23 mouse cellular contexts compared by ENCODE assay signal in genomic region chr8:28367361-28367760, GRCm38 (mm10).
DNase-seq lines count a peak whose midpoint lies in the region; ATAC-seq lines count a peak whose summit lies in the region.
"Had no signal": no experiment of that assay in that cellular context is flagged by ENCODE, and none has a peak within 500 bp of the region (broad histone marks: within the 10 kb centered on the region; RNA-seq: fewer than 3 reads in every experiment).

No protein-coding gene starts in this region.

- no peaks in the 10 kb centered on the region for H3K9me3 ChIP-seq in heart, embryonic 10.5 days
- H3K9me3 ChIP-seq in heart, embryonic 16.5 days (replicated peaks; ENCODE audit: control insufficient read depth, low read length) = no peaks in the 10 kb centered on the region
- H3K9me3 ChIP-seq: forebrain, embryonic 10.5 days; forebrain, embryonic 13.5 days; hindbrain, embryonic 10.5 days; hindbrain, embryonic 13.5 days; intestine, embryonic 15.5 days had no signal

- no peaks in the 10 kb centered on the region for H3K36me3 ChIP-seq in heart, embryonic 10.5 days
- H3K36me3 ChIP-seq in heart, embryonic 16.5 days (ENCODE audit: control insufficient read depth, insufficient read depth) = no peaks in the 10 kb centered on the region
- H3K36me3 ChIP-seq: forebrain, embryonic 10.5 days; hindbrain, embryonic 10.5 days; hindbrain, embryonic 13.5 days; intestine, embryonic 15.5 days had no signal

- no peak overlapping the region for H3K9ac ChIP-seq in heart, embryonic 16.5 days (ENCODE audit: low read length)
- H3K9ac ChIP-seq: forebrain, embryonic 13.5 days; hindbrain, embryonic 13.5 days; intestine, embryonic 15.5 days had no signal

- no peak overlapping the region for H3K4me3 ChIP-seq in heart, embryonic 10.5 days
- no peak overlapping the region for H3K4me3 ChIP-seq in heart, embryonic 16.5 days (ENCODE audit: low read length)
- H3K4me3 ChIP-seq: forebrain, embryonic 10.5 days; forebrain, embryonic 13.5 days; hindbrain, embryonic 10.5 days; hindbrain, embryonic 13.5 days; intestine, embryonic 15.5 days had no signal

- peak; percentile 65; the same call in 1 of the 2 replicates for ATAC-seq in heart, embryonic 16.5 days (replicated peaks; ENCODE audit: extremely low read depth, insufficient read depth, low FRiP score)
- no peak for ATAC-seq in cerebellum, adult (ENCODE audit: insufficient number of reproducible peaks, low FRiP score, low TSS enrichment)
- ATAC-seq: activated CD4-positive, CD25-positive, alpha-beta regulatory T cell, adult 4 months; forebrain, embryonic 13.5 days; hindbrain, embryonic 16.5 days; intestine, embryonic 15.5 days had no signal

- no peak overlapping the region for H3K4me2 ChIP-seq in heart, embryonic 16.5 days (ENCODE audit: low read depth, low read length)
- H3K4me2 ChIP-seq: forebrain, embryonic 13.5 days; hindbrain, embryonic 13.5 days; intestine, embryonic 15.5 days had no signal

- H3K27ac ChIP-seq in heart, embryonic 10.5 days = 0 out of 2 replicates have a peak overlapping the region, but pooled peaks have one; percentile 10
- H3K27ac ChIP-seq in heart, embryonic 16.5 days (ENCODE audit: low read length) = peak overlapping the region; percentile 55
- H3K27ac ChIP-seq: forebrain, embryonic 10.5 days; forebrain, embryonic 13.5 days; hindbrain, embryonic 10.5 days; hindbrain, embryonic 13.5 days; intestine, embryonic 15.5 days had no signal

- H3K27me3 ChIP-seq in heart, embryonic 10.5 days (ENCODE audit: insufficient read depth, poor library complexity, severe bottlenecking) = no peaks in the 10 kb centered on the region
- H3K27me3 ChIP-seq in heart, embryonic 16.5 days (ENCODE audit: control insufficient read depth, insufficient read depth, low read length) = no peaks in the 10 kb centered on the region
- H3K27me3 ChIP-seq: forebrain, embryonic 13.5 days; hindbrain, embryonic 13.5 days; intestine, embryonic 15.5 days had no signal

- WGBS in heart, embryonic 10.5 days = 26% methylated on average over 3 of the region's 3 CpGs
- 26% methylated on average over 3 of the region's 3 CpGs for WGBS in heart, embryonic 16.5 days

- DNase-seq in heart, adult 18-20 months = peak; percentile 10 to 13
- DNase-seq in heart, adult 8-10 months (ENCODE audit: low spot score) = no peak
- DNase-seq in heart, embryonic 10.5 days (ENCODE audit: low spot score) = no peak
- no peak for DNase-seq in heart, adult 11 months
- DNase-seq in heart, postnatal 4 days = peak; percentile 12
- no peak for DNase-seq in yolk sac, embryonic 10.5 days (ENCODE audit: low spot score)
- DNase-seq: adrenal gland, adult 8-10 months; adrenal gland, postnatal 25 days; cerebellum, adult 18-20 months; cerebellum, adult 9-10 months; cerebellum, postnatal 14 days; gastrocnemius, postnatal 14 days; kidney, adult 11 months; kidney, adult 8-10 months had no signal

- H3K4me1 ChIP-seq in heart, embryonic 10.5 days = peaks cover 4% of the 10 kb centered on the region; the same call in 1 of the 2 replicates
- H3K4me1 ChIP-seq in heart, embryonic 16.5 days (ENCODE audit: control insufficient read depth, insufficient read depth, low read length) = peaks cover 8% of the 10 kb centered on the region; the same call in 1 of the 2 replicates
- H3K4me1 ChIP-seq: forebrain, embryonic 10.5 days; forebrain, embryonic 13.5 days; hindbrain, embryonic 10.5 days; hindbrain, embryonic 13.5 days; intestine, embryonic 15.5 days had no signal

Comparison
In these comparisons a context has a peak if more than half of its experiments do, and no peak if none do; other contexts are left out.
1. DNase-seq: peak in heart, adult 18-20 months (2 of 2) and heart, postnatal 4 days (single experiment); none in heart, adult 8-10 months (single experiment), heart, embryonic 10.5 days (single experiment), heart, adult 11 months (single experiment) and yolk sac, embryonic 10.5 days (single experiment).